ENCODE assay signal across 24 mouse cellular contexts in genomic region chr5:99587994-99588393, GRCm38 (mm10).
A peak's percentile ranks its signal among the peaks of the same experiment; 100 is the strongest.
DNase-seq lines count a peak whose midpoint lies in the region; ATAC-seq and TF ChIP-seq lines count a peak whose summit lies in the region.
"Had no signal": no experiment of that assay in that cellular context is flagged by ENCODE, and none has a peak within 500 bp of the region (broad histone marks: within the 10 kb centered on the region; RNA-seq: fewer than 3 reads in every experiment).

No protein-coding gene starts in this region.

- H3K36me3 ChIP-seq in forebrain, embryonic 15.5 days = no peaks in the 10 kb centered on the region
- H3K36me3 ChIP-seq in forebrain, embryonic 10.5 days (replicated peaks) = no peaks in the 10 kb centered on the region
- no peaks in the 10 kb centered on the region for H3K36me3 ChIP-seq in ES-E14 (ENCODE audit: control insufficient read depth, insufficient read depth, low read length, poor library complexity, severe bottlenecking)
- no peaks in the 10 kb centered on the region for H3K36me3 ChIP-seq in hindbrain, embryonic 10.5 days
- H3K36me3 ChIP-seq: G1E had no signal

- ATAC-seq in forebrain, embryonic 15.5 days (replicated peaks) = no peak
- ATAC-seq: hindbrain, postnatal 0 days; inflammation-experienced regulatory T-cells, adult 6 months; intestine, embryonic 16.5 days; Patski had no signal

- no peak overlapping the region for H3K4me3 ChIP-seq in forebrain, embryonic 15.5 days
- H3K4me3 ChIP-seq in forebrain, embryonic 10.5 days = no peak overlapping the region
- H3K4me3 ChIP-seq in ES-E14 (ENCODE audit: insufficient read depth in 1 of 2, low read depth in 1 of 2, low read length in 2 of 2, poor library complexity in 1 of 2, severe bottlenecking in 1 of 2) = no peak overlapping the region
- H3K4me3 ChIP-seq in hindbrain, embryonic 10.5 days = no peak overlapping the region

- H3K9me3 ChIP-seq in forebrain, embryonic 15.5 days = no peaks in the 10 kb centered on the region
- no peaks in the 10 kb centered on the region for H3K9me3 ChIP-seq in forebrain, embryonic 10.5 days
- no peaks in the 10 kb centered on the region for H3K9me3 ChIP-seq in ES-E14 (ENCODE audit: control insufficient read depth, insufficient read depth, low read depth, low read length)
- no peaks in the 10 kb centered on the region for H3K9me3 ChIP-seq in hindbrain, embryonic 10.5 days

- peaks cover 17% of the 10 kb centered on the region for H3K4me1 ChIP-seq in forebrain, embryonic 15.5 days
- H3K4me1 ChIP-seq in forebrain, embryonic 10.5 days = peaks cover 17% of the 10 kb centered on the region
- H3K4me1 ChIP-seq in ES-E14 (ENCODE audit: control insufficient read depth in 2 of 2, insufficient read depth in 2 of 2, low read length in 2 of 2, poor library complexity in 1 of 2) = no peaks in the 10 kb centered on the region
- H3K4me1 ChIP-seq in hindbrain, embryonic 10.5 days (replicated peaks) = no peaks in the 10 kb centered on the region

- intact Hi-C loops in heart, postnatal 14 days (cut with DNase I) = no loop called here

- WGBS in forebrain, embryonic 15.5 days = 67% methylated on average over 5 of the region's 5 CpGs
- 93% methylated on average over 5 of the region's 5 CpGs for WGBS in forebrain, embryonic 10.5 days
- 93% methylated on average over 5 of the region's 5 CpGs for WGBS in hindbrain, embryonic 10.5 days

- in situ Hi-C loops in ES-E14 (cut with MboI; ENCODE audit: low sequenced_read_pairs in 2 of 2, unreplicated experiment in 2 of 2) = no loop called here

- H3K27ac ChIP-seq in forebrain, embryonic 15.5 days (replicated peaks) = peak overlapping the region; percentile 46; the same call in 1 of the 2 replicates
- H3K27ac ChIP-seq in forebrain, embryonic 10.5 days = no peak overlapping the region
- H3K27ac ChIP-seq in ES-E14 (ENCODE audit: insufficient read depth, low read depth, low read length, poor library complexity, severe bottlenecking) = no peak overlapping the region
- H3K27ac ChIP-seq in hindbrain, embryonic 10.5 days = no peak overlapping the region
- H3K27ac ChIP-seq: hindbrain, embryonic 14.5 days; hindbrain, postnatal 0 days had no signal

- H3K4me2 ChIP-seq in forebrain, embryonic 15.5 days (replicated peaks) = no peak overlapping the region
- H3K4me2 ChIP-seq: heart, embryonic 11.5 days; hindbrain, embryonic 14.5 days had no signal

- no peak for DNase-seq in forebrain, embryonic 10.5 days (ENCODE audit: extremely low spot score, low spot score)
- DNase-seq in heart, adult 11 months = peak; percentile 35
- no peak for DNase-seq in heart, postnatal 14 days
- DNase-seq in ES-E14 (ENCODE audit: low read depth, low spot score) = no peak
- DNase-seq in hindbrain, embryonic 10.5 days (ENCODE audit: low spot score) = no peak
- DNase-seq: adrenal gland, postnatal 10 days; adrenal gland, postnatal 36 days; cerebellum, adult 11 months; cerebellum, adult 2 months; cerebellum, adult 9-11 months; cerebellum, postnatal 25 days; forebrain, postnatal 0 days; gastrocnemius, postnatal 10 days; gastrocnemius, postnatal 36 days; heart, postnatal 36 days; kidney, adult 18-20 months had no signal

- no peaks in the 10 kb centered on the region for H3K27me3 ChIP-seq in forebrain, embryonic 15.5 days
- H3K27me3 ChIP-seq in forebrain, embryonic 10.5 days (ENCODE audit: poor library complexity, severe bottlenecking) = peaks cover 22% of the 10 kb centered on the region
- no peaks in the 10 kb centered on the region for H3K27me3 ChIP-seq in hindbrain, embryonic 10.5 days (ENCODE audit: insufficient read depth, poor library complexity, severe bottlenecking)

- no peak overlapping the region for H3K9ac ChIP-seq in forebrain, embryonic 15.5 days (replicated peaks)
- no peak overlapping the region for H3K9ac ChIP-seq in ES-E14 (ENCODE audit: insufficient read depth, low read depth, low read length, poor library complexity, severe bottlenecking)
- H3K9ac ChIP-seq: forebrain, postnatal 0 days; hindbrain, embryonic 14.5 days had no signal

TF ChIP-seq in ES-E14, 5 proteins besides CTCF, POLR2A, EP300 and RAD21:
- TF ChIP-seq ZNF384 (IDR thresholded peaks at IDR 0.05; ENCODE audit: low read depth, low read length) (no peak), MAFK (IDR thresholded peaks at IDR 0.05; ENCODE audit: insufficient read depth, low read depth, low read length) (peak; percentile 32; the same call in 1 of the 2 replicates)
